Comparison of ENCODE assay signal across 12 mouse cellular contexts in the genomic region with DNA sequence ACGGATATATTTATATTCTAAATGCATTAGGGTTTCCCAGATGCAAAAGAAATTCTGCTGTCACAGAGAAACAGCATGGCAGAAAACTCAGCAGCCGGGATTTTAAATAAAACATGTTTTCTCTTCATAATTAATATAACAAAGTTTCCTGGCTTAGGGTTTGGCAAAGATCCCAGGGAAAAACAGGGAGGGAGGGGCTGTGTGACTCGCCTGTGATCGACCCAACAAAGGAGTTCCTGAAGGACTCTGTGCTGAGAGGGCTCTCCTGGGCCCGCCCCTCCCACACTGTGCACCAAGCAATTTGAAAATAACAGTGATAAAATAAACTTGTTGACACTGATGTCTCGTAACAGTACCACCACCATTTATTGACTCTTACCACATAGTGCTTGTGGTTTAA. TPM values are rescaled to one million over a fixed set of nuclear protein-coding genes. Genes with fewer than 3 reads are reported as not detected.
DNase-seq lines count a peak whose midpoint lies in the region; ATAC-seq and TF ChIP-seq lines count a peak whose summit lies in the region.
"Had no signal": no experiment of that assay in that cellular context is flagged by ENCODE, and none has a peak within 500 bp of the region (broad histone marks: within the 10 kb centered on the region; RNA-seq: fewer than 3 reads in every experiment).

No protein-coding gene starts in this region.

- TF ChIP-seq CTCF in lung, embryonic 14.5 days (IDR thresholded peaks at IDR 0.05; ENCODE audit: low read depth), result no peak

- H3K27me3 ChIP-seq in lung, embryonic 14.5 days (ENCODE audit: insufficient read depth, low read length), result no peaks in the 10 kb centered on the region

- H3K4me3 ChIP-seq in lung, embryonic 14.5 days (ENCODE audit: low read depth, low read length), result no peak overlapping the region

- no peak overlapping the region for H3K9ac ChIP-seq in lung, embryonic 14.5 days

- 20% methylated on average over 6 of the region's 6 CpGs for WGBS in lung, embryonic 14.5 days

- ATAC-seq in lung, embryonic 14.5 days (ENCODE audit: insufficient read depth), result peak; percentile 76
- ATAC-seq in erythroid progenitor cell, adult 5-6 weeks (replicated peaks; ENCODE audit: low FRiP score, poor library complexity, severe bottlenecking), result no peak

- no peaks in the 10 kb centered on the region for H3K4me1 ChIP-seq in lung, embryonic 14.5 days (ENCODE audit: insufficient read depth)

- intact Hi-C loops in heart, postnatal 10 days (cut with DNase I), result loop anchor here (10.0 kb wide), 1 partner anchor 957 kb away; no protein-coding TSS in a partner anchor

- no peaks in the 10 kb centered on the region for H3K36me3 ChIP-seq in lung, embryonic 14.5 days (ENCODE audit: insufficient read depth)

- H3K9me3 ChIP-seq in lung, embryonic 14.5 days (ENCODE audit: low read depth, low read length), result no peaks in the 10 kb centered on the region

- no peak overlapping the region for H3K27ac ChIP-seq in lung, embryonic 14.5 days (ENCODE audit: low read depth)

- H3K4me2 ChIP-seq in lung, embryonic 14.5 days, result no peak overlapping the region

- DNase-seq in adrenal gland, adult 2 months, result peak; percentile 18
- no peak for DNase-seq in adrenal gland, postnatal 25 days
- peak; percentile 37 to 46 for DNase-seq in heart, postnatal 10 days
- no peak for DNase-seq in heart, adult 11 months
- peak; percentile 86 for DNase-seq in lung, embryonic 14.5 days
- DNase-seq in lung, postnatal 36 days, result no peak
- DNase-seq in heart, postnatal 4 days, result peak; percentile 36

RNA-seq across cellular contexts. Expression of a gene that starts 5.0 kb away (rescaled TPM):
- under 1 TPM; 0.24 to 0.43 TPM for total RNA-seq in adrenal gland, adult 2 months (2021)
- 0.35 TPM in 1 of 2 replicates, not detected in the other for polyA plus RNA-seq in adrenal gland, adult 2 months (2012; rRNA removed)
- total RNA-seq in adrenal gland, postnatal 25 days (2021), result 0.86 TPM in 1 of 2 replicates, not detected in the other
- not detected for total RNA-seq in heart, postnatal 10 days (2021)
- 2.8 and 3.1 TPM in 2 replicates for polyA plus RNA-seq in lung, embryonic 14.5 days (2014; fragmentation: Nextera tagmentation; extraction: Ambion mirVana)
- not detected for total RNA-seq in heart, postnatal 4 days (2021)
- total RNA-seq in erythroid progenitor cell, adult 5-6 weeks (2015; ENCODE audit: low replicate concordance), result not detected in 2 replicates
- total RNA-seq in erythroid progenitor cell, adult 5-6 weeks (2017; ENCODE audit: low replicate concordance), result not detected in 2 replicates
- total RNA-seq: MEL had no signal
- polyA plus RNA-seq: cortical plate, adult 2 months; frontal cortex, adult 2 months; limb, embryonic 14.5 days had no signal

Comparison
In these comparisons a context has a peak if more than half of its experiments do, and no peak if none do; other contexts are left out.
1. DNase-seq: peak in adrenal gland, adult 2 months (single experiment), heart, postnatal 10 days (2 of 2), lung, embryonic 14.5 days (single experiment) and heart, postnatal 4 days (single experiment); none in adrenal gland, postnatal 25 days (single experiment), heart, adult 11 months (single experiment) and lung, postnatal 36 days (single experiment).